Mouse (Mus musculus): ENCODE results near the gene Gm49373. TPM values are rescaled to one million over a fixed set of nuclear protein-coding genes. Genes with fewer than 3 reads are reported as not detected.
"Not testable (repeated sequence)": the region's sequence is repeated elsewhere in the genome, so short reads cannot be mapped to it uniquely, and the experiment has no call there.

The Gm49373 gene
- polyA plus RNA-seq, 1 experiment from 2014 or later = 0.42 TPM

- no peak overlapping the region for H3K27ac ChIP-seq (replicated peaks)
- H3K4me1 ChIP-seq = 0 out of 2 replicates have a peak, but pooled peaks cover 3% of the 10 kb centered on the region
- H3K9me3 ChIP-seq = no peaks in the 10 kb centered on the region
- 68% methylated on average over 10 of the region's 10 CpGs for WGBS
- DNase-seq (ENCODE audit: low spot score) = no peak
- H3K36me3 ChIP-seq (replicated peaks) = no peaks in the 10 kb centered on the region
- no peak overlapping the region for H3K4me3 ChIP-seq
- H3K27me3 ChIP-seq (replicated peaks; ENCODE audit: low read depth, poor library complexity, severe bottlenecking) = 0 out of 2 replicates have a peak, but pooled peaks cover 6% of the 10 kb centered on the region
Observed at GRCm38 (mm10) chr9:21051578-21051977, 21.3 kb downstream of the Gm49373 start.

GRCm38 (mm10) chr9:21045235-21045634 lies 27.7 kb downstream of the Gm49373 start:
- Histone ChIP-seq H3K4me1 (0 out of 2 replicates have a peak, but pooled peaks cover 8% of the 10 kb centered on the region), H3K9me3 (no peaks in the 10 kb centered on the region), H3K36me3 (replicated peaks) (no peaks in the 10 kb centered on the region), H3K4me3 (no peak overlapping the region), H3K27me3 (replicated peaks; ENCODE audit: low read depth, poor library complexity, severe bottlenecking) (peaks cover 16% of the 10 kb centered on the region), H3K27ac (replicated peaks) (no peak overlapping the region)
- 83% methylated on average over 3 of the region's 3 CpGs for WGBS
- DNase-seq (ENCODE audit: low spot score) = no peak

DNA sequence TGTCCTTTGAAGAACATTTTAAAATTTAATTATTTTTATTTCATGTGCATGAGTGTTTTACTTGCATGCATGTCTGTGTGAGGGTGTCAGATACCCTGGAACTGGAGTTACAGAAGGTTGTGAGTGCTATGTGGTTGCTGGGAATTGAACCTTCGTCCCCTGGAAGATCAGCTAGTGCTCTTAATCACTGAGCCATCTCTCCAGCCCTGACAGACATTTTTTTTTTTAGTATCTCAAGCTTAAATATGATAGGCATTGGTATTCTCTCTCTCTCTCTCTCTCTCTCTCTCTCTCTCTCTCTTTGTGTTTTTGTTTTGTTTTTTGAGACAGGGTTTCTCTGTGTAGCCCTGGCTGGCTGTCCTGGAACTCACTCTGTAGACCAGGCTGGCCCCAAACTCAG lies 28.1 kb downstream of the Gm49373 start:
- H3K4me1 ChIP-seq; H3K27ac ChIP-seq (replicated peaks); H3K9me3 ChIP-seq; H3K4me3 ChIP-seq; DNase-seq (ENCODE audit: low spot score); H3K36me3 ChIP-seq (replicated peaks): not testable (repeated sequence)
- H3K27me3 ChIP-seq (replicated peaks; ENCODE audit: low read depth, poor library complexity, severe bottlenecking) = peaks cover 21% of the 10 kb centered on the region
- 70% methylated on average over 1 of the region's 1 CpGs for WGBS

DNA sequence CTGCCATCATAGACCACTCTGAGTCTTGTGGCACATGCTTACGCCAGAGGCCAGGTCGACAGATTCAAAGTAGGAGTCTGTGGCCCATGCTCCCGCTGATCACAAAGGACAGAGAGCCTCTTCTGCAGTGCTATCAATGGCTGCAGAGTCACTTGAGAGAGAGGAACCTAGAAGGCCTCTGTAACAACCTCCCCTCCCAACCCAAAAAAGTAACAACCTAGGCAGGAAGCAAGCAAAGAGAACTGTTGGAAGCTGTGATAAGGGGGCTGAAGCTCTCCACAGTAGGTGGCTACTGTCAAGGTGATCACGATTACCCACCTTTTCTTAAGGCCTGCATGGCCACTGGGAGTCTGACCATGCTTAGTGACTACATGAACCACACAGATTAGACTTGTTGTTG lies 29.3 kb downstream of the Gm49373 start:
- Histone ChIP-seq H3K4me3 (no peak overlapping the region), H3K9me3 (peaks cover 2% of the 10 kb centered on the region; the same call in 1 of the 2 replicates), H3K36me3 (replicated peaks) (no peaks in the 10 kb centered on the region), H3K27me3 (replicated peaks; ENCODE audit: low read depth, poor library complexity, severe bottlenecking) (peaks cover 33% of the 10 kb centered on the region), H3K4me1 (peaks cover 9% of the 10 kb centered on the region; the same call in 1 of the 2 replicates), H3K27ac (replicated peaks) (no peak overlapping the region)
- DNase-seq (ENCODE audit: low spot score) = no peak
- 82% methylated on average over 4 of the region's 4 CpGs for WGBS

DNA sequence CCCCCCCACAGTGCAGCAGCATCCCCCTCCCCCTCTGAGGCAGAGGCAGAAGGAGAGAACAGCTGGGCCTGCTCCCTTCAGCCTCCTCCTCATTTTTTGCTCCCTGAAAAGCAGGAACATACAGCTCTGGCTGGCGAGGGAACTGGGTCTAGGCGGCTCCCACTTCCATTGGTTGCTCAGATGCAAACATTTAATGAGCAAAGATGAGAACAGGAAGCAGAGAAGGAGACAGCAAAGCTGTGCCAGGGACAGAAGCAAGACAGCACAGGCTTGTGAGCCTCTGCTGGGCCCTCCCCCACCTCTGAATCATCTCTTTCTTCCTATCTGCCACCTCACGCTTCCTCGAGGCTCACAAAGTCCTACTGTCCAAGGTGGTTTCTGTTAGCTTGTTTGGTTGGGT lies 31.6 kb downstream of the Gm49373 start:
- peaks cover 30% of the 10 kb centered on the region for H3K4me1 ChIP-seq
- H3K27ac ChIP-seq (replicated peaks) = no peak overlapping the region
- H3K27me3 ChIP-seq (replicated peaks; ENCODE audit: low read depth, poor library complexity, severe bottlenecking) = peaks cover 55% of the 10 kb centered on the region
- 41% methylated on average over 4 of the region's 4 CpGs for WGBS
- DNase-seq (ENCODE audit: low spot score) = no peak
- H3K36me3 ChIP-seq (replicated peaks) = no peaks in the 10 kb centered on the region
- peaks cover 3% of the 10 kb centered on the region; the same call in 1 of the 2 replicates for H3K9me3 ChIP-seq
- no peak overlapping the region for H3K4me3 ChIP-seq

GRCm38 (mm10) chr9:21039779-21040178 lies 33.1 kb downstream of the Gm49373 start:
- DNase-seq (ENCODE audit: low spot score) = no peak
- peaks cover 41% of the 10 kb centered on the region for H3K4me1 ChIP-seq
- peaks cover 71% of the 10 kb centered on the region for H3K27me3 ChIP-seq (replicated peaks; ENCODE audit: low read depth, poor library complexity, severe bottlenecking)
- WGBS = 78% methylated on average over 3 of the region's 3 CpGs
- no peak overlapping the region for H3K27ac ChIP-seq (replicated peaks)
- H3K4me3 ChIP-seq = no peak overlapping the region
- peaks cover 3% of the 10 kb centered on the region; the same call in 1 of the 2 replicates for H3K9me3 ChIP-seq
- no peaks in the 10 kb centered on the region for H3K36me3 ChIP-seq (replicated peaks)

- peak; percentile 63 for DNase-seq (ENCODE audit: low spot score)
- H3K36me3 ChIP-seq (replicated peaks) = no peaks in the 10 kb centered on the region
- 1% methylated on average over 31 of the region's 31 CpGs for WGBS
- H3K4me3 ChIP-seq = peak overlapping the region; percentile 48
- H3K27ac ChIP-seq (replicated peaks) = peak overlapping the region; percentile 3; the same call in 1 of the 2 replicates
- H3K27me3 ChIP-seq (replicated peaks; ENCODE audit: low read depth, poor library complexity, severe bottlenecking) = peaks cover 94% of the 10 kb centered on the region
- H3K9me3 ChIP-seq = peaks cover 3% of the 10 kb centered on the region; the same call in 1 of the 2 replicates
- H3K4me1 ChIP-seq = peaks cover 59% of the 10 kb centered on the region
Observed at GRCm38 (mm10) chr9:21037481-21037891, 35.4 kb downstream of the Gm49373 start.

GRCm38 (mm10) chr9:21036666-21037065 lies 36.2 kb downstream of the Gm49373 start:
- WGBS = under 1% methylated on average over 22 of the region's 22 CpGs
- Histone ChIP-seq H3K4me3 (peak overlapping the region; percentile 48), H3K9me3 (peaks cover 3% of the 10 kb centered on the region; the same call in 1 of the 2 replicates), H3K27ac (replicated peaks) (no peak overlapping the region), H3K36me3 (replicated peaks) (no peaks in the 10 kb centered on the region), H3K4me1 (peaks cover 67% of the 10 kb centered on the region), H3K27me3 (replicated peaks; ENCODE audit: low read depth, poor library complexity, severe bottlenecking) (peaks cover 100% of the 10 kb centered on the region)
- DNase-seq (ENCODE audit: low spot score) = peak; percentile 39

GRCm38 (mm10) chr9:21036161-21036560 lies 36.7 kb downstream of the Gm49373 start:
- 5% methylated on average over 20 of the region's 20 CpGs for WGBS
- Histone ChIP-seq H3K9me3 (peaks cover 3% of the 10 kb centered on the region; the same call in 1 of the 2 replicates), H3K27me3 (replicated peaks; ENCODE audit: low read depth, poor library complexity, severe bottlenecking) (peaks cover 100% of the 10 kb centered on the region), H3K4me1 (peaks cover 68% of the 10 kb centered on the region), H3K27ac (replicated peaks) (no peak overlapping the region), H3K4me3 (0 out of 2 replicates have a peak overlapping the region, but pooled peaks have one; percentile 2), H3K36me3 (replicated peaks) (no peaks in the 10 kb centered on the region)
- peak; percentile 38 for DNase-seq (ENCODE audit: low spot score)

DNA sequence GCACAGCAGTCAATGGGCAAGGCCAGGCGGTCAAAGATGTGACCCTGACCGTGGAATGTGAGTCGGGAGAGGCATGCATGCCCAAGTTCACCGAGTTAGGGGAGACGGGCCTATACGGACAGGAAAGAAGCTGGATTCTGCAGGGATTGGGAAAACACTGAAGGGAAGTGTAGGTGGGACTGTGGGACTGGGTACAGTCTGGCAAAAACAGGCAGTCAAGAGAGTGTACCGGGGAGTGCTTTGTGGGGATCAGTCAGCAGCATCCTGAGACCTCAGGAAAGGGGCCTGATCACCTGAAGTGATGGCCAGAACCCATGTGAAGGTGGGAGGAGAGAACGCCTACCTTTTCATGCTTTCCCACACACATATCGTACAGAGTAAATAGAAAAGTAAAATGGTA lies 37.3 kb downstream of the Gm49373 start:
- peaks cover 70% of the 10 kb centered on the region for H3K4me1 ChIP-seq
- 0 out of 2 replicates have a peak overlapping the region, but pooled peaks have one; percentile 2 for H3K4me3 ChIP-seq
- H3K36me3 ChIP-seq (replicated peaks) = no peaks in the 10 kb centered on the region
- H3K27me3 ChIP-seq (replicated peaks; ENCODE audit: low read depth, poor library complexity, severe bottlenecking) = peaks cover 100% of the 10 kb centered on the region
- no peak overlapping the region for H3K27ac ChIP-seq (replicated peaks)
- peaks cover 3% of the 10 kb centered on the region; the same call in 1 of the 2 replicates for H3K9me3 ChIP-seq
- DNase-seq (ENCODE audit: low spot score) = no peak
- 13% methylated on average over 9 of the region's 9 CpGs for WGBS

DNA sequence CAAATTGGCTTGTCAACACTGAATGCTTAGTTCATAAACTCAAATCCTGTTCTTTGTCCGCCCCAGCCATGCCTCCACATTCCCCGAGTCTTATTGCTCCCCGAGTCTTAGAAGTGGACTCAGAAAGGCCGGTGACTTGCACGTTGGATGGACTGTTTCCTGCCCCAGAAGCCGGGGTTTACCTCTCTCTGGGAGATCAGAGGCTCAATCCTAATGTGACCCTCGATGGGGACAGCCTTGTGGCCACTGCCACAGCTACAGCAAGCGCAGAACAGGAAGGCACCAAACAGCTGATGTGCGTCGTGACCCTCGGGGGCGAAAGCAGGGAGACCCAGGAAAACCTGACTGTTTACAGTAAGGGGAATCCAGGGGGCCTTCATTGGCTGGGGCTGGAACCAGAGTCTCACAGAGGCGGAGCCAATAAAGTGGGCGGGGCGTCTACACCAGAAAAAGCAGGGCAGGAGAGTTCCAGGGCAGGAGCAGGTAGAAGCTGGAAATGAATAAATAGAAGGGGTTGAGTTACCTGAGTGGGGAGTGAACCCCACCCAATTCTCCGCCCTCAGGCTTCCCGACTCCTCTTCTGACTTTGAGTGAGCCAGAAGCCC lies 38.3 kb downstream of the Gm49373 start:
- WGBS = 1% methylated on average over 17 of the region's 17 CpGs
- Histone ChIP-seq H3K27me3 (replicated peaks; ENCODE audit: low read depth, poor library complexity, severe bottlenecking) (peaks cover 100% of the 10 kb centered on the region), H3K4me1 (peaks cover 80% of the 10 kb centered on the region), H3K36me3 (replicated peaks) (no peaks in the 10 kb centered on the region), H3K9me3 (peaks cover 3% of the 10 kb centered on the region; the same call in 1 of the 2 replicates), H3K4me3 (peak overlapping the region; percentile 8; the same call in 1 of the 2 replicates), H3K27ac (replicated peaks) (no peak overlapping the region)
- DNase-seq (ENCODE audit: low spot score) = peak; percentile 62

- under 1% methylated on average over 34 of the region's 34 CpGs for WGBS
- peaks cover 85% of the 10 kb centered on the region for H3K4me1 ChIP-seq
Observed at GRCm38 (mm10) chr9:21033136-21033535, 39.8 kb downstream of the Gm49373 start.

DNA sequence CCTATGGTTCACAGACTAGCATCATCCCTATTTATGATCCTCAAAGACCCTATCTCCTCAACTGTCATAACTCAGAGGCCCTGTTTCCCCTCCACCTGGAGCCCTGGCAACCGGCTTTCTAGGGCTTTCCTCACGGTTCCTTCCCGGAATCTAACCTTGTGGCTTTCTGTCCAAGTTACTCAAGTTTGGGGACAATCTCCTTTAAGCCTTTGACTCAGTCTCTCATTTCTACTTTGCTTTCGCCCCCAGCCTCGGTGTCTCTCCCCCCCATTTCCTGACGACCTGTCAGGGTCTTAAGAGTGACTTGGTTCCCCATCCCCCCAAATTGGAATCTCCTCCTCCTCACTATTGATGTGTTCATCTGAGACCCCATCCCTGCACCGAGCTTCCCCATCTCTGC lies 40.4 kb downstream of the Gm49373 start:
- peaks cover 100% of the 10 kb centered on the region for H3K27me3 ChIP-seq (replicated peaks; ENCODE audit: low read depth, poor library complexity, severe bottlenecking)
- no peaks in the 10 kb centered on the region for H3K9me3 ChIP-seq
- H3K4me1 ChIP-seq = peaks cover 82% of the 10 kb centered on the region
- whole genome bisulfite sequencing = 4% methylated on average over 7 of the region's 7 CpGs
- no peak overlapping the region for H3K27ac ChIP-seq (replicated peaks)
- no peak for DNase-seq (ENCODE audit: low spot score)
- H3K36me3 ChIP-seq (replicated peaks) = no peaks in the 10 kb centered on the region
- peak overlapping the region; percentile 57 for H3K4me3 ChIP-seq

More at GRCm38 (mm10) chr9:21033136-21033535, 39.8 kb downstream of the Gm49373 start:
- peak; percentile 83 for DNase-seq (ENCODE audit: low spot score)
- Histone ChIP-seq H3K36me3 (replicated peaks) (no peaks in the 10 kb centered on the region), H3K27me3 (replicated peaks; ENCODE audit: low read depth, poor library complexity, severe bottlenecking) (peaks cover 100% of the 10 kb centered on the region), H3K4me3 (peak overlapping the region; percentile 57), H3K27ac (replicated peaks) (no peak overlapping the region), H3K9me3 (no peaks in the 10 kb centered on the region)
